Mouse (Mus musculus): ENCODE measurements around the gene Zfp91. TPM values are rescaled to one million over a fixed set of nuclear protein-coding genes. Genes with fewer than 3 reads are reported as not detected.

Gene Zfp91
- polyA plus RNA-seq, 1 experiment from 2014 or later = 11.0 TPM

DNA sequence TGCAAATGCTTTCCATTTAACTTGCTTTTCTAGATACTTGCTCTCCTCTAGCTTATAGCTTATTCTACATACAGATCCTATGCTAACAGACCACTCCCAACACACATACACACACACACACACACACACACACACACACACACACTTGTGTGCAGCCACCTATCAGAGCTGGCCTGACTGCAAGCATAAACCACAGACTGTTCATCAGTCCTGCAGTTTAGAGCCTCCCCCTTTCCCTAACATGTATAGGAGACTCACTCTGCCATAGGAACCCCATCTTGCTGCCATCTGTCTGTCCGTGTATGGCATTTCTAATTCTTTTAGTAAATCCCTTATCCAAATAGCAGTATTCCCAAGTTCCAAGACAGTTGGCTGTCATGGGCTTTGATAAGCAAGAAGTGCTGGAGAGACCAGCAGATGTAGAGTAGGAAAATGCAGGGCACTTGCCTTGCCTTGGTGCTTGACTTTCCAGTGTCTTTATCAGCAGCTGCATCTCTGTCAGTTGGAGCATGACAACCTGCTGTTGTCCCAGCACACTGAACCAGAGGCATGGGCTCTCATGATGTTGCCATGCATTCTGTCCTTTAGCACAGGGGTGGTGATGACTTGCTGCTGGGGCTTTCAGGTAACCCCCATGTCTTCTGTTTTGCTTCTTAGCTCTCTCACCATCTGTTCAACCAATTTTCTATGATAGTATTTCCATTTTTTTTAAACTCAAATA, 16.9 kb upstream of the Zfp91 start:
- H3K36me3 ChIP-seq (ENCODE audit: control insufficient read depth, insufficient read depth, low read length) = no peaks in the 10 kb centered on the region
- ATAC-seq = no peak
- no peaks in the 10 kb centered on the region for H3K4me1 ChIP-seq (ENCODE audit: control insufficient read depth, insufficient read depth, low read length)
- H3K27me3 ChIP-seq (ENCODE audit: control insufficient read depth, insufficient read depth, low read depth, low read length) = no peaks in the 10 kb centered on the region
- no peak overlapping the region for H3K4me2 ChIP-seq (ENCODE audit: low read length)
- no peak overlapping the region for H3K27ac ChIP-seq (ENCODE audit: low read length)
- H3K9ac ChIP-seq (ENCODE audit: low read depth, low read length) = no peak overlapping the region
- H3K9me3 ChIP-seq (replicated peaks; ENCODE audit: control insufficient read depth, low read length, poor library complexity, severe bottlenecking) = no peaks in the 10 kb centered on the region
- no peak overlapping the region for H3K4me3 ChIP-seq (ENCODE audit: low read depth, low read length)
- 60% methylated on average over 1 of the region's 1 CpGs for WGBS

DNA sequence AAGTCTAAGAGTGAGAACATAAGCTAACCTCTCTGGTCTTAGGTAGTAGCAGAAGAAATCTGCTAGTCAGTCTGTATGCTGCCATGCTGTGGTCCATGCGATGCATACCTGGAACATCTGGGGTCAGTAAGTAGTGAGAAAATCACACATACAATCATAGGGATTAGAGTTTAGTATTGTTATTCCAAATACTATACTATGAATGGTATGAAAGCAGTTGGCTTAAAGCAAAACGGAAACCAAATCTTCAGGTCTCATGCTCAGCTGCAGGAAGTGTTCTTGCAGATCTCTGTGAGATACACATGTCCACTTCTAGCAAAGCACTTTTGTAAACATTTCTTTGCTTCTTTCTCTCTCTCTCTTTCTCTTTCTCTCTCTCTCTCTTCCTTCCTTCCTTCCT, 10.3 kb upstream of the Zfp91 start:
- no peak for ATAC-seq

DNA sequence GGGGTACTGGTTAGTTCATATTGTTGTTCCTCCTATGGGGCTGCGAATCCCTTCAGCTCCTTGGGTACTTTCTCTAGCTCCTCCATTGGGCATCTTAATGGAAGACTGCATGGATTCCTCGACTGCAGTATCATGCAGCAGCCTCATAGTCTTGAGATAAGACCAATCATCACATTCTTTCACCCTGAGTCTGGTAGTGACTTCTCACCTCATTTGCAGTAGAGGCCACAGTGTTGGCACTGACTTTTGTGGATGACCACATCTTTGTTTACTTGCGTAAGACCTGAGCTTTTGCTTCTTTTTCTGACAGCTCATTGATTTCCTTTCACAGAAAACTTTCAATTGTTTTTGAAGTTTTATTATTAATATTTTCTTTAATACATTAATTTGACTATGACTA, 9.8 kb upstream of the Zfp91 start:
- Histone ChIP-seq H3K4me2 (ENCODE audit: low read length) (no peak overlapping the region), H3K9me3 (replicated peaks; ENCODE audit: control insufficient read depth, low read length, poor library complexity, severe bottlenecking) (no peaks in the 10 kb centered on the region), H3K27me3 (ENCODE audit: control insufficient read depth, insufficient read depth, low read depth, low read length) (no peaks in the 10 kb centered on the region), H3K36me3 (ENCODE audit: control insufficient read depth, insufficient read depth, low read length) (no peaks in the 10 kb centered on the region), H3K4me1 (ENCODE audit: control insufficient read depth, insufficient read depth, low read length) (no peaks in the 10 kb centered on the region), H3K4me3 (ENCODE audit: low read depth, low read length) (no peak overlapping the region), H3K27ac (ENCODE audit: low read length) (no peak overlapping the region), H3K9ac (ENCODE audit: low read depth, low read length) (no peak overlapping the region)
- 88% methylated on average over 3 of the region's 3 CpGs for WGBS
- no peak for ATAC-seq

More for the DNA sequence above, 10.3 kb upstream of the Zfp91 start:
- Histone ChIP-seq H3K4me3 (ENCODE audit: low read depth, low read length) (no peak overlapping the region), H3K36me3 (ENCODE audit: control insufficient read depth, insufficient read depth, low read length) (no peaks in the 10 kb centered on the region), H3K4me1 (ENCODE audit: control insufficient read depth, insufficient read depth, low read length) (no peaks in the 10 kb centered on the region), H3K27ac (ENCODE audit: low read length) (no peak overlapping the region), H3K9me3 (replicated peaks; ENCODE audit: control insufficient read depth, low read length, poor library complexity, severe bottlenecking) (no peaks in the 10 kb centered on the region), H3K27me3 (ENCODE audit: control insufficient read depth, insufficient read depth, low read depth, low read length) (no peaks in the 10 kb centered on the region), H3K4me2 (ENCODE audit: low read length) (no peak overlapping the region), H3K9ac (ENCODE audit: low read depth, low read length) (no peak overlapping the region)
- WGBS = 76% methylated on average over 2 of the region's 2 CpGs

DNA sequence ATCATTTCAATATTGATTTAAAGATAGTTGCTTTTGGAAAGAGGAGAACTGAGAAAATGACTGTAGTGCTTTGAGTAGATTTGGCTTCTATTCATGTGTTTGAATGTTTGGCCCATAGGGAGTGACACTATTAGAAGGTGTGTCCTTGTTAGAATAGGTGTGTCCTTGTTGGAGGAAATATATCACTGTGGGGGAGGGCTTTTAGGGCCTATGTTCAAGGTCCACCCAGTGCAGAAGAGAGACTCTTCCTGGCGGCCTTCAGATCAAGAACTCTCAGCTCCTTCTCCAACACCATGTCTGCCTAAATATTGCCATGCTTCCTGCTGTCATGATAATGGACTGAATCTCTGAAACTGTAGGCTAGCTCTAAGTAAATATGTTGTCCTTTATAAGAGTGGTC, 8.3 kb upstream of the Zfp91 start:
- Histone ChIP-seq H3K9ac (ENCODE audit: low read depth, low read length) (no peak overlapping the region), H3K36me3 (ENCODE audit: control insufficient read depth, insufficient read depth, low read length) (no peaks in the 10 kb centered on the region), H3K9me3 (replicated peaks; ENCODE audit: control insufficient read depth, low read length, poor library complexity, severe bottlenecking) (no peaks in the 10 kb centered on the region), H3K4me3 (ENCODE audit: low read depth, low read length) (no peak overlapping the region), H3K27ac (ENCODE audit: low read length) (no peak overlapping the region), H3K27me3 (ENCODE audit: control insufficient read depth, insufficient read depth, low read depth, low read length) (no peaks in the 10 kb centered on the region), H3K4me1 (ENCODE audit: control insufficient read depth, insufficient read depth, low read length) (no peaks in the 10 kb centered on the region), H3K4me2 (ENCODE audit: low read length) (no peak overlapping the region)
- ATAC-seq = no peak
- WGBS = 86% methylated on average over 1 of the region's 1 CpGs

DNA sequence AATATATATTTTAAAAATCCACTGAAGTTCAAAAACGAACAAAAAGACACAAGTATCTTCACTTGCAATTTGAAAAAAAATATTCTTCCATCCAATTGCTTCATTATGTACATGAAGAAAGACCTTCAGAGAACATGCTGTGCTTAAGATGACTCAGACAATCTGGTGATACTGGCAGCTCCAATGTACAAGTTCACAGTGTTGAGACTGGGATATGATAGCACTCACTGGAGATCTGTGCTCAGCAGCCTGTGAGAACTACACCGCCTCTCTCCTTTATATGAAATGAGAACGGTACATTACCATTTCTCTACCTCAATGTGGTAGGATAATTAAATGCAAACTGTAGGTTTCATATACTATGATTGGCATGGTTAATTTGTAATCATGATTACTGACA, 6.9 kb upstream of the Zfp91 start:
- no peak overlapping the region for H3K4me3 ChIP-seq (ENCODE audit: low read depth, low read length)
- H3K27me3 ChIP-seq (ENCODE audit: control insufficient read depth, insufficient read depth, low read depth, low read length) = no peaks in the 10 kb centered on the region
- no peak overlapping the region for H3K27ac ChIP-seq (ENCODE audit: low read length)
- no peak overlapping the region for H3K4me2 ChIP-seq (ENCODE audit: low read length)
- 75% methylated on average over 3 of the region's 3 CpGs for WGBS
- H3K9ac ChIP-seq (ENCODE audit: low read depth, low read length) = no peak overlapping the region
- ATAC-seq = no peak
- H3K36me3 ChIP-seq (ENCODE audit: control insufficient read depth, insufficient read depth, low read length) = no peaks in the 10 kb centered on the region
- H3K9me3 ChIP-seq (replicated peaks; ENCODE audit: control insufficient read depth, low read length, poor library complexity, severe bottlenecking) = no peaks in the 10 kb centered on the region
- no peaks in the 10 kb centered on the region for H3K4me1 ChIP-seq (ENCODE audit: control insufficient read depth, insufficient read depth, low read length)

DNA sequence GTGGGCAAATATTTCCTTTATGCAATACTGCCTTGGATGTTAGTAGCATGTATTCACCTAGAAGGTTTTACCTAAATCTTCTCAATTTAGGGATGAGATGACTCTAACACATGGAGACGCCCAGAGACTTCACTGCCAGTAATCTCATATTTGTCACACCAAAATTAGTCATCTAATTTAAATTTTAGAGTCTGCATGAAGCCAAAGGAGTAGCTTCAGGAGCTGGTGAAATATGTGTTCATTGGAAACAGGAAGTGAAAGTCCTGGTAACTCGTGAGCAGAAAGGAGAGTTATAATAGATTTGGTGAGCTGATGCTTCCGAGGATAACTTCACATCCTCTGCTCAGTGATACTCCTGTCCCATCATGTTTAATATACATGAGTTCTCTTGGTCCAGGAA, 5.1 kb upstream of the Zfp91 start:
- no peak overlapping the region for H3K27ac ChIP-seq (ENCODE audit: low read length)
- H3K36me3 ChIP-seq (ENCODE audit: control insufficient read depth, insufficient read depth, low read length) = no peaks in the 10 kb centered on the region
- no peak overlapping the region for H3K4me3 ChIP-seq (ENCODE audit: low read depth, low read length)
- no peak overlapping the region for H3K9ac ChIP-seq (ENCODE audit: low read depth, low read length)
- H3K27me3 ChIP-seq (ENCODE audit: control insufficient read depth, insufficient read depth, low read depth, low read length) = no peaks in the 10 kb centered on the region
- 78% methylated on average over 3 of the region's 3 CpGs for WGBS
- no peaks in the 10 kb centered on the region for H3K4me1 ChIP-seq (ENCODE audit: control insufficient read depth, insufficient read depth, low read length)
- H3K4me2 ChIP-seq (ENCODE audit: low read length) = no peak overlapping the region
- no peaks in the 10 kb centered on the region for H3K9me3 ChIP-seq (replicated peaks; ENCODE audit: control insufficient read depth, low read length, poor library complexity, severe bottlenecking)
- no peak for ATAC-seq

GRCm38 (mm10) chr19:12800621-12801020, 4.7 kb upstream of the Zfp91 start:
- Histone ChIP-seq H3K9ac (ENCODE audit: low read depth, low read length) (no peak overlapping the region), H3K27ac (ENCODE audit: low read length) (no peak overlapping the region), H3K4me1 (ENCODE audit: control insufficient read depth, insufficient read depth, low read length) (no peaks in the 10 kb centered on the region), H3K27me3 (ENCODE audit: control insufficient read depth, insufficient read depth, low read depth, low read length) (no peaks in the 10 kb centered on the region), H3K9me3 (replicated peaks; ENCODE audit: control insufficient read depth, low read length, poor library complexity, severe bottlenecking) (no peaks in the 10 kb centered on the region), H3K4me2 (ENCODE audit: low read length) (no peak overlapping the region), H3K36me3 (ENCODE audit: control insufficient read depth, insufficient read depth, low read length) (no peaks in the 10 kb centered on the region), H3K4me3 (ENCODE audit: low read depth, low read length) (no peak overlapping the region)
- no peak for ATAC-seq
- 82% methylated on average over 2 of the region's 2 CpGs for WGBS

DNA sequence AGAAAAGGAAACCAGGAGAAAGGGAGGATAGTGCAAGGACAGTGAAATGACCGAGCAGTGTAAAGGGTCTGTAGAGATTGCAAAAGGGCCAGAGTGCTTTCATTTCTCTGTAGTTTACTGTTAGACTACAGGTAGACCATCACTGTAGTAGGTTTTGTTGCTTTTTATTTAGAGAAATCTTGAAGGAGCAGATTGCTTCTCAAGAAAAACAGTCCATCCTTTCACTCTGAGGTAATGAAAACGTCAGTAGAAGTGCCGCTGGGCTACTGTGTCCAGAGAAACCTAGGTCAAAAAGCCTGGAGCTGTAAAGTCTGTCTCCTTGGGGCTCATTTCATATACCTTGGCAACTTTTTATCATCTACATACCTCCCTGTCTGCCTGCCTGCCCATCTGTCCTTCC, 3.2 kb upstream of the Zfp91 start:
- no peaks in the 10 kb centered on the region for H3K27me3 ChIP-seq (ENCODE audit: control insufficient read depth, insufficient read depth, low read depth, low read length)
- ATAC-seq = no peak
- H3K4me2 ChIP-seq (ENCODE audit: low read length) = no peak overlapping the region
- no peaks in the 10 kb centered on the region; the same call in 1 of the 2 replicates for H3K4me1 ChIP-seq (ENCODE audit: control insufficient read depth, insufficient read depth, low read length)
- H3K9me3 ChIP-seq (replicated peaks; ENCODE audit: control insufficient read depth, low read length, poor library complexity, severe bottlenecking) = no peaks in the 10 kb centered on the region
- no peak overlapping the region for H3K9ac ChIP-seq (ENCODE audit: low read depth, low read length)
- H3K4me3 ChIP-seq (ENCODE audit: low read depth, low read length) = no peak overlapping the region
- no peak overlapping the region for H3K27ac ChIP-seq (ENCODE audit: low read length)
- 93% methylated on average over 3 of the region's 3 CpGs for WGBS
- no peaks in the 10 kb centered on the region for H3K36me3 ChIP-seq (ENCODE audit: control insufficient read depth, insufficient read depth, low read length)

GRCm38 (mm10) chr19:12798404-12798803, 2.5 kb upstream of the Zfp91 start:
- Histone ChIP-seq H3K9ac (ENCODE audit: low read depth, low read length) (no peak overlapping the region), H3K4me3 (ENCODE audit: low read depth, low read length) (no peak overlapping the region), H3K9me3 (replicated peaks; ENCODE audit: control insufficient read depth, low read length, poor library complexity, severe bottlenecking) (no peaks in the 10 kb centered on the region), H3K27ac (ENCODE audit: low read length) (no peak overlapping the region), H3K4me2 (ENCODE audit: low read length) (no peak overlapping the region), H3K36me3 (ENCODE audit: control insufficient read depth, insufficient read depth, low read length) (no peaks in the 10 kb centered on the region), H3K4me1 (ENCODE audit: control insufficient read depth, insufficient read depth, low read length) (peaks cover 3% of the 10 kb centered on the region; the same call in 1 of the 2 replicates), H3K27me3 (ENCODE audit: control insufficient read depth, insufficient read depth, low read depth, low read length) (no peaks in the 10 kb centered on the region)
- no peak for ATAC-seq
- 79% methylated on average over 4 of the region's 4 CpGs for WGBS

Measured in midbrain, embryonic 16.5 days (tissue).